Mouse (Mus musculus) MEL (cell line): Measurements from ENCODE around the gene 4930432M17Rik. TPM values are rescaled to one million over a fixed set of nuclear protein-coding genes. Genes with fewer than 3 reads are reported as not detected.

Experiments
- DNase-seq: peaks from one replicate; pipeline ENCODE4 v3.0.0; 2011; ENCODE audit warnings: low read depth, low spot score
- H3K27ac ChIP-seq: 2 replicates; pipeline ENCODE4 v1.5.1; 2012; ENCODE audit warnings: low read depth, mild to moderate bottlenecking, control low read depth, low read length, moderate library complexity; ENCODE audit not compliant: control insufficient read depth
- H3K27me3 ChIP-seq, 2 experiments: fragments of 150-350 bp in 1 of 2; sonication (generic) in 1 of 2; 2 replicates each; pipeline ENCODE4 v1.6.1; 2012; ENCODE audit warnings: low read length in 2 of 2, mild to moderate bottlenecking in 2 of 2, improper control_type of control experiment in 1 of 2, moderate library complexity in 1 of 2; ENCODE audit not compliant: insufficient read depth in 2 of 2, control insufficient read depth in 1 of 2
- H3K36me3 ChIP-seq, 2 experiments: 2 replicates each; pipeline ENCODE4 v1.6.1; 2012 to 2014; ENCODE audit warnings: low read length in 2 of 2, improper control_type of control experiment in 1 of 2, inconsistent platforms in 1 of 2, mild to moderate bottlenecking in 1 of 2; ENCODE audit not compliant: insufficient read depth in 2 of 2, control insufficient read depth in 1 of 2
- H3K4me1 ChIP-seq, 2 experiments: fragments of 150-350 bp in 1 of 2; sonication (generic) in 1 of 2; 2 replicates each; pipeline ENCODE4 v1.6.1; 2012; ENCODE audit warnings: low read length in 2 of 2, improper control_type of control experiment in 1 of 2, mild to moderate bottlenecking in 1 of 2; ENCODE audit not compliant: insufficient read depth in 2 of 2, control insufficient read depth in 1 of 2
- H3K4me3 ChIP-seq, 2 experiments: fragments of 150-350 bp in 1 of 2; sonication (generic) in 1 of 2; 2 replicates each; pipeline ENCODE4 v1.5.1; 2012; ENCODE audit warnings: low read depth in 2 of 2, low read length in 2 of 2, mild to moderate bottlenecking in 2 of 2, moderate library complexity in 2 of 2, control low read depth in 1 of 2, improper control_type of control experiment in 1 of 2; ENCODE audit not compliant: control insufficient read depth in 1 of 2, insufficient read depth in 1 of 2
- H3K79me2 ChIP-seq: 2 replicates; pipeline ENCODE4 v1.6.1; 2012; ENCODE audit warnings: mild to moderate bottlenecking, low read length, moderate library complexity; ENCODE audit not compliant: control insufficient read depth, poor library complexity, insufficient read depth
- H3K9ac ChIP-seq: 2 replicates; pipeline ENCODE4 v1.6.1; 2012; ENCODE audit warnings: low read depth, mild to moderate bottlenecking, control low read depth, low read length, moderate library complexity; ENCODE audit not compliant: control insufficient read depth, poor library complexity, severe bottlenecking
- H3K9me3 ChIP-seq: fragments of 150-350 bp; sonication (generic); replicated peaks from 2 replicates; pipeline ENCODE4 v1.6.1; 2012; ENCODE audit warnings: mild to moderate bottlenecking, low read length, improper control_type of control experiment, moderate library complexity; ENCODE audit not compliant: insufficient read depth
- BHLHE40 ChIP-seq: IDR thresholded peaks from 2 replicates; pipeline ENCODE4 v1.6.1; 2012; ENCODE audit warnings: low read depth, mild to moderate bottlenecking, inconsistent platforms, low read length, improper control_type of control experiment, borderline replicate concordance
- CHD1 ChIP-seq: IDR thresholded peaks from 2 replicates; pipeline ENCODE4 v1.6.1; 2012; ENCODE audit warnings: low read depth, mild to moderate bottlenecking, inconsistent platforms, low read length, improper control_type of control experiment
- CTCF ChIP-seq, 3 experiments: IDR thresholded peaks in 2 of 3; conservative IDR thresholded peaks in 1 of 3; 2 replicates each; pipeline ENCODE4 v1.5.1; 2011 to 2012; ENCODE audit warnings: low read length in 3 of 3, low read depth in 2 of 3, mild to moderate bottlenecking in 2 of 3, improper control_type of control experiment in 1 of 3, inconsistent platforms in 1 of 3, mixed read lengths in 1 of 3, moderate library complexity in 1 of 3; ENCODE audit not compliant: control insufficient read depth in 1 of 3, insufficient read depth in 1 of 3, poor library complexity in 1 of 3, severe bottlenecking in 1 of 3
- E2F4 ChIP-seq: IDR thresholded peaks from 2 replicates; pipeline ENCODE4 v1.6.1; 2011; ENCODE audit warnings: low read depth, low read length, improper control_type of control experiment, borderline replicate concordance
- ELF1 ChIP-seq: IDR thresholded peaks from 2 replicates; pipeline ENCODE4 v1.6.1; 2014; ENCODE audit warnings: low read depth, mild to moderate bottlenecking, inconsistent platforms, low read length, improper control_type of control experiment, moderate library complexity
- ETS1 ChIP-seq: IDR thresholded peaks from 2 replicates; pipeline ENCODE4 v1.6.1; 2012; ENCODE audit warnings: low read depth, mild to moderate bottlenecking, inconsistent platforms, low read length, improper control_type of control experiment, moderate library complexity
- GATA1 ChIP-seq: IDR thresholded peaks from 2 replicates; pipeline ENCODE4 v1.6.1; 2011; ENCODE audit warnings: low read depth, low read length, improper control_type of control experiment
- JUND ChIP-seq: IDR thresholded peaks from 2 replicates; pipeline ENCODE4 v1.6.1; 2011; ENCODE audit warnings: low read depth, mild to moderate bottlenecking, improper control_type of control experiment, low read length
- MAFK ChIP-seq: IDR thresholded peaks from 2 replicates; pipeline ENCODE4 v1.6.1; 2011; ENCODE audit warnings: low read depth, mild to moderate bottlenecking, low read length, improper control_type of control experiment, borderline replicate concordance
- MAZ ChIP-seq: IDR thresholded peaks from 2 replicates; pipeline ENCODE4 v1.6.1; 2012; ENCODE audit warnings: low read depth, mild to moderate bottlenecking, inconsistent platforms, low read length, improper control_type of control experiment
- MEF2A ChIP-seq: IDR thresholded peaks from 2 replicates; pipeline ENCODE4 v1.6.1; 2014; ENCODE audit warnings: low read depth, mild to moderate bottlenecking, inconsistent platforms, low read length, improper control_type of control experiment; ENCODE audit not compliant: poor library complexity, insufficient replicate concordance, severe bottlenecking; ENCODE audit errors: extremely low read depth
- MYB ChIP-seq: IDR thresholded peaks from 2 replicates; pipeline ENCODE4 v1.6.1; 2011; ENCODE audit warnings: mild to moderate bottlenecking, low read depth, low read length, improper control_type of control experiment
- MYC ChIP-seq: IDR thresholded peaks from 2 replicates; pipeline ENCODE4 v1.6.1; 2011; ENCODE audit warnings: low read depth, mild to moderate bottlenecking, low read length, improper control_type of control experiment, moderate library complexity
- NRF1 ChIP-seq: IDR thresholded peaks from 2 replicates; pipeline ENCODE4 v1.6.1; 2014; ENCODE audit warnings: low read depth, mild to moderate bottlenecking, inconsistent platforms, low read length, improper control_type of control experiment, moderate library complexity; ENCODE audit not compliant: poor library complexity, insufficient read depth, severe bottlenecking
- POLR2A ChIP-seq, 2 experiments: IDR thresholded peaks; 2 replicates each; pipeline ENCODE4 v1.6.1; 2011 to 2012; ENCODE audit warnings: low read length in 2 of 2, mild to moderate bottlenecking in 2 of 2, control low read depth in 1 of 2, improper control_type of control experiment in 1 of 2, low read depth in 1 of 2, moderate library complexity in 1 of 2; ENCODE audit not compliant: control insufficient read depth in 1 of 2, insufficient read depth in 1 of 2, poor library complexity in 1 of 2
- RCOR1 ChIP-seq: IDR thresholded peaks from 2 replicates; pipeline ENCODE4 v1.6.1; 2012; ENCODE audit warnings: low read depth, mild to moderate bottlenecking, inconsistent platforms, low read length, improper control_type of control experiment
- SIN3A ChIP-seq: IDR thresholded peaks from 2 replicates; pipeline ENCODE4 v1.6.1; 2012; ENCODE audit warnings: low read length, improper control_type of control experiment, inconsistent platforms
- TBP ChIP-seq: IDR thresholded peaks from 2 replicates; pipeline ENCODE4 v1.8.0; 2011; ENCODE audit warnings: low read depth, low read length, improper control_type of control experiment
- TCF12 ChIP-seq: IDR thresholded peaks from 2 replicates; pipeline ENCODE4 v1.6.1; 2014; ENCODE audit warnings: low read depth, mild to moderate bottlenecking, inconsistent platforms, low read length, improper control_type of control experiment, moderate library complexity
- UBTF ChIP-seq: IDR thresholded peaks from 2 replicates; pipeline ENCODE4 v1.6.1; 2012; ENCODE audit warnings: low read depth, mild to moderate bottlenecking, inconsistent platforms, low read length, improper control_type of control experiment, moderate library complexity, borderline replicate concordance; ENCODE audit not compliant: insufficient read depth
- USF2 ChIP-seq, 2 experiments: IDR thresholded peaks; 2 replicates each; pipeline ENCODE4 v1.6.1; 2011 to 2012; ENCODE audit warnings: improper control_type of control experiment in 2 of 2, low read length in 2 of 2, borderline replicate concordance in 1 of 2, inconsistent platforms in 1 of 2, low read depth in 1 of 2, mild to moderate bottlenecking in 1 of 2; ENCODE audit not compliant: insufficient read depth in 1 of 2
- ZC3H11A ChIP-seq: IDR thresholded peaks from 2 replicates; pipeline ENCODE4 v1.6.1; 2012; ENCODE audit warnings: low read depth, mild to moderate bottlenecking, inconsistent platforms, low read length, improper control_type of control experiment
- ZKSCAN1 ChIP-seq: IDR thresholded peaks from 2 replicates; pipeline ENCODE4 v1.6.1; 2012; ENCODE audit warnings: low read depth, mild to moderate bottlenecking, inconsistent platforms, low read length, improper control_type of control experiment, moderate library complexity
- ZMIZ1 ChIP-seq: IDR thresholded peaks from 2 replicates; pipeline ENCODE4 v1.6.1; 2012; ENCODE audit warnings: low read depth, mild to moderate bottlenecking, inconsistent platforms, low read length, improper control_type of control experiment, moderate library complexity
- ZNF384 ChIP-seq: IDR thresholded peaks from 2 replicates; pipeline ENCODE4 v1.6.1; 2012; ENCODE audit warnings: low read depth, mild to moderate bottlenecking, inconsistent platforms, low read length, improper control_type of control experiment
- polyA plus RNA-seq, 2 experiments: library from polyadenylated mRNA; stranded (reverse) in 1 of 2; unstranded in 1 of 2; fragments of >175 nt in 1 of 2; fragments of >200 nt in 1 of 2; gene quantifications; 2 replicates each; pipeline versions ENCODE4 v1.2.1 to v1.2.4; 2012; ENCODE audit warnings: low replicate concordance in 2 of 2, low read depth in 1 of 2; ENCODE audit not compliant: insufficient read length in 2 of 2, insufficient read depth in 1 of 2, missing spikeins in 1 of 2
- total RNA-seq: library from RNA; depleted of rRNA; stranded (reverse); fragments of 300-350 nt; gene quantifications from 2 replicates; pipeline ENCODE4 v1.2.3, GENCODE M21; 2012

Gene 4930432M17Rik
- total and polyA plus RNA-seq, 3 experiments, result not detected

DNA sequence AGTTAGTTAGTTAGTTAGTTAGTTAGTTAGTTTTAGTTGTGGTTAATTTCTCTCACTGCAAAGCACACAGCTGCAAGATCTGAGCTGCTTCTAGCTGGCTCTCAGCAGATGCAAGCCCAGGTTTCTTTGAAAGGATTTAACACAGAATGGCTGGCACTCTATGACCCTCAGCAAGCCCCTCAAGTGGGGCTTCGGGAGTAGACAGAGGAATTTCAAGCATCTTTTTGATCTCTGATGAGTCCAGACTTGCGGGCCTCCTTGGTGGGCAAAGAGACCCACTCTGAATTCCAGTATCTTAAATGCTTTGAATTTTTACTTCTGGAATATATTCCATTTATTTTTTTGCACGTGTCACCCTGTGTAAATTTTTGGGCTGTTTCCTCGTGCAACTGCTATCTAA, 8.4 kb downstream of the 4930432M17Rik start:
- TF ChIP-seq ETS1 (no peak), GATA1 (no peak), E2F4 (no peak), JUND (no peak), MYC (no peak), SIN3A (no peak)
- Histone ChIP-seq H3K9me3 (no peaks in the 10 kb centered on the region), H3K9ac (no peak overlapping the region), H3K4me3 (no peak overlapping the region), H3K79me2 (no peaks in the 10 kb centered on the region), H3K36me3 (no peaks in the 10 kb centered on the region; a peak in 1 of 4 replicates), H3K27me3 (no peaks in the 10 kb centered on the region; a peak in 1 of 4 replicates), H3K27ac (no peak overlapping the region), H3K4me1 (no peaks in the 10 kb centered on the region)
- DNase-seq, result no peak

GRCm38 (mm10) chr3:121679443-121679842, 8.9 kb downstream of the 4930432M17Rik start:
- Histone ChIP-seq H3K27ac (no peak overlapping the region), H3K9me3 (no peaks in the 10 kb centered on the region), H3K27me3 (no peaks in the 10 kb centered on the region; a peak in 1 of 4 replicates), H3K9ac (no peak overlapping the region), H3K4me3 (no peak overlapping the region), H3K4me1 (no peaks in the 10 kb centered on the region), H3K79me2 (no peaks in the 10 kb centered on the region), H3K36me3 (no peaks in the 10 kb centered on the region; a peak in 1 of 4 replicates)
- no peak for DNase-seq
- TF ChIP-seq ZC3H11A (no peak), MEF2A (no peak), ETS1 (no peak), CTCF (IDR thresholded peaks at IDR 0.05 in 2 of 3, conservative IDR thresholded peaks at IDR 0.05 in 1 of 3; ENCODE audit: control insufficient read depth in 1 of 3, insufficient read depth in 1 of 3, low read depth in 2 of 3, low read length in 3 of 3, poor library complexity in 1 of 3, severe bottlenecking in 1 of 3) (no peak), MYB (no peak), POLR2A (IDR thresholded peaks at IDR 0.05; ENCODE audit: control insufficient read depth in 1 of 2, insufficient read depth in 1 of 2, low read depth in 1 of 2, low read length in 2 of 2, poor library complexity in 1 of 2) (no peak), ZMIZ1 (no peak), TBP (no peak), USF2 (IDR thresholded peaks at IDR 0.05; ENCODE audit: borderline replicate concordance in 1 of 2, insufficient read depth in 1 of 2, low read depth in 1 of 2, low read length in 2 of 2) (no peak), ZNF384 (no peak), UBTF (no peak), NRF1 (no peak), CHD1 (no peak), TCF12 (no peak), ELF1 (no peak), MAZ (no peak), RCOR1 (no peak), BHLHE40 (no peak), ZKSCAN1 (no peak), MAFK (no peak)
